Mouse (Mus musculus) left cerebral cortex, adult 11 months (tissue): ENCODE data around the gene Nxpe3.

Source experiments
- DNase-seq: peaks from one replicate; pipeline ENCODE4 v3.0.0; 2022; ENCODE audit warnings: low spot score

The Nxpe3 gene

GRCm38 (mm10) chr16:55809779-55810514, 85.1 kb downstream of the Nxpe3 start:
- no peak for DNase-seq

GRCm38 (mm10) chr16:55809345-55809744, 85.7 kb downstream of the Nxpe3 start:
- no peak for DNase-seq

DNA sequence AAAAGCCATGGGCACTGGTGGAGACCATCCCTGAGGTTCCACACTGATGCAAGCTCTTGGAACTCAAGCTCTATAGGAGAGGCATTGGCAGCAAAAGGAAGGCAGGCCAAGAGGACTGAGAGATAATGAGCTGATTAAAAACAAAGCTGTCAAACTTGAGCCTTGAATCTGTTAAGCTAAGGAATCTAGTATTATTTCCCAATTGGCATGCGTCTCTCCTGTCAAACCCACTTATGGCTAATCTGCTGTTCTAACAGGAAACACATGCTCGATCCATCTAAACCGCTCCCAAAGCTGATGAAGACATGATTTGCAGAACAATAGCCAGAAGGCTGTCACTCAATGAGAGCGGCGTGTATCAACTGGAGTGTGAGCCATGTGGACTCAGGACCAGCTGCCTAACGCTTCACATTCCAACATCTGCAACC, 87.6 kb downstream of the Nxpe3 start:
- no peak for DNase-seq

DNA sequence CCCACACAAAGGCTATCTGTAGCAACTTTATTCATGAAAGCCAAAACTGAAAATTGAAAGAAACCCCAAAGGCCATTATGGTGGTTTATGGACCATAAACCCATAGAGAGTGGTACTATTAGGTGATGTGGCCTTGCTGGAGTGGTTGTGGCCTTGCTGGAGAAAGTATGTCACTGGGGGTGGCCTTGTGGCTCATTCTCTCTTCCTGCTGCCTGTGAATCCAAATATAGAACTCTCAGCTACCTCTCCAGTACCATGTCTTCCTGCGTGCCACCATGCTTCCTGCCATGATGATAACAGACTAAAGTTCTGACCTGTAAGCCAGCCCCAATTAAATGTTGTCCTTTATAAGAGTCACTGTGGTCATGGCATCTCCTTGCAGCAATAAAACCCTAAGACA, 90.3 kb downstream of the Nxpe3 start:
- DNase-seq = no peak

DNA sequence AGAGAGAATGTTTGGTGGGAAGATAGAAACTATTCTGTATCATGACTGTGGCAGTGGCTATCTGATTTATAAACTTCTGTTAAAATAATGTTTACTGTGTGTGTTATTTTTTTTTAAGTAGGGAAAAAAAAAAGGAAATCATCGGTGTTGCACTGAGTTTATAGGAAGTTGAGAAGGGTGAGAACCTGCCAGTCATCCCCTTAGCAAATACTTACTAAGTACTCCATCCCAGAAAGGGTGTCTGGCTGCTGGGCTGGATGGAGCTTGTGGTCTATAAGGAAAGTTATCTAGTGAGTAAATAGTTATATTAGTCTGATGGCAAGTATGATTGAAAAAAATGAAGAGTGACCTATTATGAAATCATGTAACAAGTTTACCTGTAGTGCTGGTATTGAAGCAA, 93.5 kb downstream of the Nxpe3 start:
- no peak for DNase-seq

DNA sequence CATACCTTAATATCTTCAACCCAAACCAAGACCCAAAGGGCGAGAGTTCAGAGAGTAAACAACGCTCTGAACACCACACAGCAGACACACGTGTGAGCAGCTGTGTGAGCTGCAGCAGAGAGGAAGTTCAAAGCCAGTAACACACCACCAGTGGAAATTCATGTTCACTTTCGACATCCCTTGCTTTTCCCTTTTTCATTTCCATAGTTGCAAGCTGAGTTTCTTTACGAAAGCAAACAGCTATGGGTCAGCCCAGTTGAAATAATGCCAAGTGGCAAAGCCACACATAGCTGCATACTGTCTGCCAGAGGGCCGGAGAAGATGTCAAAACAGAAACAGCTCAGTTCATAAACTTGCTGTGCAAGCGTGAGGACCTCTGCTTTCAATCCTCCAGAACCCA, 96.2 kb downstream of the Nxpe3 start:
- no peak for DNase-seq

GRCm38 (mm10) chr16:55790326-55790725, 104.8 kb downstream of the Nxpe3 start:
- no peak for DNase-seq
